Mouse (Mus musculus) hindbrain, embryonic 10.5 days (tissue): ENCODE measurements around the gene Stox2. TPM values are rescaled to one million over a fixed set of nuclear protein-coding genes. Genes with fewer than 3 reads are reported as not detected.

Experiments used
- DNase-seq: peaks from one replicate; pipeline ENCODE4 v3.0.0-alpha.2; 2017; ENCODE audit warnings: low spot score
- H3K27ac ChIP-seq: fragments of 300-500 bp; sonication (generic); 2 replicates; pipeline ENCODE4 v1.5.1; 2016; ENCODE audit warnings: mild to moderate bottlenecking, moderate library complexity
- H3K27me3 ChIP-seq: fragments of 300-500 bp; sonication (generic); 2 replicates; pipeline ENCODE4 v1.6.1; 2016; ENCODE audit warnings: mild to moderate bottlenecking; ENCODE audit not compliant: poor library complexity, insufficient read depth, severe bottlenecking
- H3K36me3 ChIP-seq: fragments of 300-500 bp; sonication (generic); 2 replicates; pipeline ENCODE4 v1.6.1; 2016; ENCODE audit warnings: mild to moderate bottlenecking, moderate library complexity
- H3K4me1 ChIP-seq: fragments of 300-500 bp; sonication (generic); replicated peaks from 2 replicates; pipeline ENCODE4 v1.6.1; 2016; ENCODE audit warnings: mild to moderate bottlenecking
- H3K4me3 ChIP-seq: fragments of 300-500 bp; sonication (generic); 2 replicates; pipeline ENCODE4 v1.5.1; 2016; ENCODE audit warnings: mild to moderate bottlenecking, moderate library complexity
- H3K9me3 ChIP-seq: fragments of 300-500 bp; sonication (generic); 2 replicates; pipeline ENCODE4 v1.6.1; 2016; ENCODE audit warnings: mild to moderate bottlenecking, moderate library complexity
- WGBS: fragments of 180-500 bp; shearing (Covaris S2); methylation state at CpG from one replicate; pipeline ENCODE4 v1.1.7; 2016; 5-methylcytosine and 5-hydroxymethylcytosine counted together
- polyA plus RNA-seq: library from polyadenylated mRNA; unstranded; fragments of >200 nt; fragmentation: Nextera tagmentation; extraction: Ambion mirVana; gene quantifications from 2 replicates; pipeline ENCODE4 v1.2.1, GENCODE M21; 2016

The Stox2 gene
- polyA plus RNA-seq, 1 experiment from 2014 or later, result 23.2 TPM

- Histone ChIP-seq H3K27me3 (peaks cover 14% of the 10 kb centered on the region), H3K36me3 (no peaks in the 10 kb centered on the region), H3K4me1 (peaks cover 12% of the 10 kb centered on the region; the same call in 1 of the 2 replicates), H3K9me3 (no peaks in the 10 kb centered on the region), H3K4me3 (no peak overlapping the region), H3K27ac (no peak overlapping the region)
- no peak for DNase-seq
- 91% methylated on average over 15 of the region's 15 CpGs for WGBS
Observed at GRCm38 (mm10) chr8:47369949-47370348, 76.2 kb downstream of the Stox2 start.

- 82% methylated on average over 16 of the region's 16 CpGs for WGBS
- no peak overlapping the region for H3K27ac ChIP-seq
Observed at GRCm38 (mm10) chr8:47369044-47369769, 77.0 kb downstream of the Stox2 start.

GRCm38 (mm10) chr8:47367029-47367428 lies 79.1 kb downstream of the Stox2 start:
- no peak overlapping the region for H3K4me3 ChIP-seq
- H3K27ac ChIP-seq, result no peak overlapping the region
- H3K36me3 ChIP-seq, result no peaks in the 10 kb centered on the region
- H3K27me3 ChIP-seq, result peaks cover 14% of the 10 kb centered on the region
- no peaks in the 10 kb centered on the region for H3K9me3 ChIP-seq
- 91% methylated on average over 6 of the region's 6 CpGs for WGBS
- DNase-seq, result no peak
- peaks cover 12% of the 10 kb centered on the region; the same call in 1 of the 2 replicates for H3K4me1 ChIP-seq

More at GRCm38 (mm10) chr8:47369044-47369769, 77.0 kb downstream of the Stox2 start:
- Histone ChIP-seq H3K27me3 (peaks cover 14% of the 10 kb centered on the region), H3K9me3 (no peaks in the 10 kb centered on the region), H3K36me3 (no peaks in the 10 kb centered on the region), H3K4me3 (no peak overlapping the region), H3K4me1 (peaks cover 12% of the 10 kb centered on the region; the same call in 1 of the 2 replicates)
- no peak for DNase-seq

- Histone ChIP-seq H3K27ac (no peak overlapping the region), H3K9me3 (no peaks in the 10 kb centered on the region), H3K36me3 (no peaks in the 10 kb centered on the region), H3K4me1 (no peaks in the 10 kb centered on the region), H3K27me3 (no peaks in the 10 kb centered on the region), H3K4me3 (no peak overlapping the region)
- no peak for DNase-seq
- 56% methylated on average over 8 of the region's 8 CpGs for WGBS
Observed at GRCm38 (mm10) chr8:47363271-47363670, 82.9 kb downstream of the Stox2 start.

GRCm38 (mm10) chr8:47355340-47355906 lies 90.7 kb downstream of the Stox2 start:
- peaks cover 12% of the 10 kb centered on the region; the same call in 1 of the 2 replicates for H3K27me3 ChIP-seq
- no peak overlapping the region for H3K27ac ChIP-seq
- WGBS, result 83% methylated on average over 8 of the region's 8 CpGs
- DNase-seq, result no peak
- H3K4me3 ChIP-seq, result no peak overlapping the region
- no peaks in the 10 kb centered on the region for H3K9me3 ChIP-seq
- H3K36me3 ChIP-seq, result no peaks in the 10 kb centered on the region
- 0 out of 2 replicates have a peak, but pooled peaks cover 2% of the 10 kb centered on the region for H3K4me1 ChIP-seq

GRCm38 (mm10) chr8:47354523-47355168 lies 91.5 kb downstream of the Stox2 start:
- Histone ChIP-seq H3K27me3 (peaks cover 16% of the 10 kb centered on the region; the same call in 1 of the 2 replicates), H3K4me1 (0 out of 2 replicates have a peak, but pooled peaks cover 2% of the 10 kb centered on the region), H3K27ac (no peak overlapping the region), H3K9me3 (no peaks in the 10 kb centered on the region), H3K4me3 (no peak overlapping the region), H3K36me3 (no peaks in the 10 kb centered on the region)
- WGBS, result 82% methylated on average over 12 of the region's 12 CpGs
- DNase-seq, result no peak

GRCm38 (mm10) chr8:47351914-47352701 lies 94.1 kb downstream of the Stox2 start:
- H3K36me3 ChIP-seq, result no peaks in the 10 kb centered on the region
- no peaks in the 10 kb centered on the region for H3K9me3 ChIP-seq
- no peak overlapping the region for H3K27ac ChIP-seq
- no peak overlapping the region for H3K4me3 ChIP-seq
- H3K4me1 ChIP-seq, result peaks cover 19% of the 10 kb centered on the region
- WGBS, result 83% methylated on average over 21 of the region's 21 CpGs
- H3K27me3 ChIP-seq, result peaks cover 39% of the 10 kb centered on the region
- DNase-seq, result no peak

- peaks cover 43% of the 10 kb centered on the region for H3K4me1 ChIP-seq
Observed at GRCm38 (mm10) chr8:47349082-47349481, 97.1 kb downstream of the Stox2 start.

GRCm38 (mm10) chr8:47347809-47348208 lies 98.4 kb downstream of the Stox2 start:
- 55% methylated on average over 6 of the region's 6 CpGs for WGBS
- Histone ChIP-seq H3K4me1 (peaks cover 43% of the 10 kb centered on the region), H3K27ac (no peak overlapping the region), H3K4me3 (no peak overlapping the region), H3K36me3 (no peaks in the 10 kb centered on the region), H3K27me3 (peaks cover 60% of the 10 kb centered on the region), H3K9me3 (no peaks in the 10 kb centered on the region)
- DNase-seq, result no peak

More at GRCm38 (mm10) chr8:47349082-47349481, 97.1 kb downstream of the Stox2 start:
- Histone ChIP-seq H3K27me3 (peaks cover 48% of the 10 kb centered on the region), H3K9me3 (no peaks in the 10 kb centered on the region), H3K27ac (no peak overlapping the region), H3K4me3 (no peak overlapping the region), H3K36me3 (no peaks in the 10 kb centered on the region)
- WGBS, result 70% methylated on average over 8 of the region's 8 CpGs
- DNase-seq, result no peak

GRCm38 (mm10) chr8:47345772-47346103 lies 100.4 kb downstream of the Stox2 start:
- WGBS, result 84% methylated on average over 9 of the region's 9 CpGs
- DNase-seq, result no peak
- no peaks in the 10 kb centered on the region for H3K9me3 ChIP-seq
- 0 out of 2 replicates have a peak overlapping the region, but pooled peaks have one; percentile 12 for H3K27ac ChIP-seq
- H3K36me3 ChIP-seq, result no peaks in the 10 kb centered on the region
- peaks cover 69% of the 10 kb centered on the region for H3K27me3 ChIP-seq
- H3K4me1 ChIP-seq, result peaks cover 43% of the 10 kb centered on the region
- no peak overlapping the region for H3K4me3 ChIP-seq

- DNase-seq, result no peak
- Histone ChIP-seq H3K9me3 (no peaks in the 10 kb centered on the region), H3K27ac (0 out of 2 replicates have a peak overlapping the region, but pooled peaks have one; percentile 12), H3K27me3 (peaks cover 74% of the 10 kb centered on the region), H3K4me3 (no peak overlapping the region), H3K4me1 (peaks cover 47% of the 10 kb centered on the region), H3K36me3 (no peaks in the 10 kb centered on the region)
- WGBS, result 19% methylated on average over 15 of the region's 15 CpGs
Observed at GRCm38 (mm10) chr8:47345085-47345771, 100.9 kb downstream of the Stox2 start.

GRCm38 (mm10) chr8:47341474-47341873 lies 104.7 kb downstream of the Stox2 start:
- DNase-seq, result no peak
- Histone ChIP-seq H3K9me3 (no peaks in the 10 kb centered on the region), H3K27me3 (peaks cover 50% of the 10 kb centered on the region), H3K36me3 (no peaks in the 10 kb centered on the region), H3K27ac (no peak overlapping the region), H3K4me1 (peaks cover 41% of the 10 kb centered on the region), H3K4me3 (no peak overlapping the region)
- 77% methylated on average over 11 of the region's 11 CpGs for WGBS
